In the genomic region with DNA sequence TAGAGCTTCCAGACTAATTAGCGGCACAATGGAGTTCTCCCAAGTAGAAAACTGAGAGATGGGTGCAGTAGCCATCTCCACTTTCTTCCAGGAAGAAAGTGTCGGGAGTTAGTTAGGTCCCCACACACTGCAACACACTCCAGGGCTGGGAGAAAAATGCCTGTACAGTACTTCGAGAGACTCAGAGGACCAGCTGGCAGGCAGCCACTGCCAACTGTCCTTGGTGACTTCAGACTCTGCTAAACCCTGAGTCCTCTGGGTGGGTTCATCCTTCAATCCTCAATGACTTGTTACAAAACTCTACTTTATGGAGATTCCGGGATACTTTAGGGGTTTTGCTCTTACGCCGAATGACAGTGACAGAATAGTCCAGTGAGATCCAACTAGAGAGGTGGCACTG, we compare ENCODE assay signal across 23 mouse cellular contexts. TPM values are rescaled to one million over a fixed set of nuclear protein-coding genes. Genes with fewer than 3 reads are reported as not detected.
DNase-seq lines count a peak whose midpoint lies in the region; ATAC-seq and TF ChIP-seq lines count a peak whose summit lies in the region.
"Had no signal": no experiment of that assay in that cellular context is flagged by ENCODE, and none has a peak within 500 bp of the region (broad histone marks: within the 10 kb centered on the region; RNA-seq: fewer than 3 reads in every experiment).

No protein-coding gene starts in this region.

- H3K4me1 ChIP-seq in midbrain, embryonic 11.5 days (ENCODE audit: control insufficient read depth, insufficient read depth, low read length) = no peaks in the 10 kb centered on the region
- no peaks in the 10 kb centered on the region; the same call in 1 of the 2 replicates for H3K4me1 ChIP-seq in midbrain, embryonic 16.5 days (ENCODE audit: control insufficient read depth, insufficient read depth, low read length)
- H3K4me1 ChIP-seq in intestine, postnatal 0 days (replicated peaks; ENCODE audit: control insufficient read depth, insufficient read depth, low read length) = no peaks in the 10 kb centered on the region
- H3K4me1 ChIP-seq: embryonic facial prominence, embryonic 15.5 days; intestine, embryonic 15.5 days had no signal

- TF ChIP-seq CTCF in intestine, postnatal 0 days (IDR thresholded peaks at IDR 0.05; ENCODE audit: low read depth) = no peak

- H3K9me3 ChIP-seq in midbrain, embryonic 11.5 days (ENCODE audit: control insufficient read depth, low read length) = no peaks in the 10 kb centered on the region
- no peaks in the 10 kb centered on the region for H3K9me3 ChIP-seq in midbrain, embryonic 16.5 days (replicated peaks; ENCODE audit: control insufficient read depth, low read length, poor library complexity, severe bottlenecking)
- H3K9me3 ChIP-seq in intestine, postnatal 0 days (ENCODE audit: control insufficient read depth) = no peaks in the 10 kb centered on the region
- H3K9me3 ChIP-seq: embryonic facial prominence, embryonic 15.5 days; forebrain, embryonic 10.5 days; hindbrain, embryonic 12.5 days; intestine, embryonic 15.5 days had no signal

- ATAC-seq in midbrain, embryonic 11.5 days (ENCODE audit: low FRiP score) = no peak
- no peak for ATAC-seq in midbrain, embryonic 16.5 days
- no peak for ATAC-seq in intestine, postnatal 0 days
- ATAC-seq in CD4-positive, CD25-positive, alpha-beta regulatory T cell, adult 4 months = no peak
- ATAC-seq: activated CD4-positive, CD25-positive, alpha-beta regulatory T cell, adult 4 months; forebrain, embryonic 14.5 days; intestine, embryonic 15.5 days had no signal

- H3K9ac ChIP-seq in midbrain, embryonic 11.5 days (ENCODE audit: low read length) = no peak overlapping the region
- H3K9ac ChIP-seq in midbrain, embryonic 16.5 days (ENCODE audit: low read depth, low read length) = no peak overlapping the region
- no peak overlapping the region for H3K9ac ChIP-seq in intestine, postnatal 0 days (ENCODE audit: low read depth, low read length)
- H3K9ac ChIP-seq: embryonic facial prominence, embryonic 15.5 days; hindbrain, embryonic 12.5 days; intestine, embryonic 15.5 days had no signal

- no peak overlapping the region for H3K27ac ChIP-seq in midbrain, embryonic 11.5 days (ENCODE audit: low read depth, low read length)
- no peak overlapping the region for H3K27ac ChIP-seq in midbrain, embryonic 16.5 days (ENCODE audit: low read length)
- no peak overlapping the region for H3K27ac ChIP-seq in intestine, postnatal 0 days (ENCODE audit: low read depth, low read length)
- H3K27ac ChIP-seq: embryonic facial prominence, embryonic 15.5 days; forebrain, embryonic 10.5 days; gastrocnemius, adult 2 months; hindbrain, embryonic 12.5 days; intestine, embryonic 15.5 days had no signal

- 93% methylated on average over 6 of the region's 6 CpGs for WGBS in midbrain, embryonic 11.5 days
- 90% methylated on average over 6 of the region's 6 CpGs for WGBS in midbrain, embryonic 16.5 days
- 87% methylated on average over 6 of the region's 6 CpGs for WGBS in intestine, postnatal 0 days

- H3K27me3 ChIP-seq in midbrain, embryonic 11.5 days (ENCODE audit: control insufficient read depth, insufficient read depth, low read length) = no peaks in the 10 kb centered on the region
- no peaks in the 10 kb centered on the region for H3K27me3 ChIP-seq in midbrain, embryonic 16.5 days (ENCODE audit: control insufficient read depth, insufficient read depth, low read depth, low read length)
- no peaks in the 10 kb centered on the region for H3K27me3 ChIP-seq in intestine, postnatal 0 days (replicated peaks; ENCODE audit: control insufficient read depth, insufficient read depth, low read length)
- H3K27me3 ChIP-seq: embryonic facial prominence, embryonic 15.5 days; hindbrain, embryonic 12.5 days; intestine, embryonic 15.5 days had no signal

- no peaks in the 10 kb centered on the region for H3K36me3 ChIP-seq in midbrain, embryonic 11.5 days (ENCODE audit: control insufficient read depth, insufficient read depth, low read length)
- H3K36me3 ChIP-seq in midbrain, embryonic 16.5 days (ENCODE audit: control insufficient read depth, insufficient read depth, low read length) = no peaks in the 10 kb centered on the region
- H3K36me3 ChIP-seq in intestine, postnatal 0 days (ENCODE audit: control insufficient read depth, insufficient read depth) = no peaks in the 10 kb centered on the region
- H3K36me3 ChIP-seq: embryonic facial prominence, embryonic 15.5 days; forebrain, embryonic 10.5 days; hindbrain, embryonic 12.5 days; intestine, embryonic 15.5 days had no signal

- peak; percentile 63 to 76 for DNase-seq in adrenal gland, adult (ENCODE audit: inconsistent age in 2 of 2, low spot score in 1 of 2)
- DNase-seq in adrenal gland, postnatal 4 days (ENCODE audit: low spot score in 2 of 2) = no peak
- peak; percentile 31 for DNase-seq in midbrain, embryonic 11.5 days (ENCODE audit: low spot score, missing footprints)
- peak; percentile 72 for DNase-seq in adrenal gland, postnatal 14 days
- DNase-seq: B cell, adult 2 months; cerebellum, adult 11-12 months; cerebellum, adult 9-10 months; gastrocnemius, adult 2 months; gastrocnemius, postnatal 36 days; heart, adult 11 months; heart, postnatal 10 days; heart, postnatal 4 days; kidney, adult 2 months had no signal

- no peak overlapping the region for H3K4me2 ChIP-seq in midbrain, embryonic 11.5 days
- H3K4me2 ChIP-seq in midbrain, embryonic 16.5 days (ENCODE audit: low read length) = no peak overlapping the region
- no peak overlapping the region for H3K4me2 ChIP-seq in intestine, postnatal 0 days (replicated peaks; ENCODE audit: low read depth)
- H3K4me2 ChIP-seq: embryonic facial prominence, embryonic 15.5 days; hindbrain, embryonic 12.5 days; intestine, embryonic 15.5 days had no signal

- H3K4me3 ChIP-seq in midbrain, embryonic 11.5 days (ENCODE audit: low read depth, low read length) = no peak overlapping the region
- no peak overlapping the region for H3K4me3 ChIP-seq in midbrain, embryonic 16.5 days (ENCODE audit: low read depth, low read length)
- no peak overlapping the region for H3K4me3 ChIP-seq in intestine, postnatal 0 days (ENCODE audit: low read depth, low read length)
- H3K4me3 ChIP-seq: embryonic facial prominence, embryonic 15.5 days; erythroblast, embryonic 14.5 days; forebrain, embryonic 10.5 days; gastrocnemius, adult 2 months; hindbrain, embryonic 12.5 days; intestine, embryonic 15.5 days had no signal

RNA-seq across cellular contexts. Expression of gene Tcf7l2, which starts 34.8 kb away (rescaled TPM):
- total RNA-seq in adrenal gland, postnatal 4 days (2021) = 10 to 100 TPM; 42.6 to 42.7 TPM
- 379 and 401 TPM in 2 replicates for polyA plus RNA-seq in midbrain, embryonic 11.5 days (2014; fragmentation: Nextera tagmentation; extraction: Ambion mirVana)
- 824 and 1,080 TPM in 2 replicates for polyA plus RNA-seq in midbrain, embryonic 16.5 days (2015; fragmentation: Nextera tagmentation; extraction: Ambion mirVana)
- 26.6 and 29.7 TPM in 2 replicates for total RNA-seq in adrenal gland, postnatal 14 days (2021)
- 32.4 and 37.4 TPM in 2 replicates for polyA plus RNA-seq in intestine, postnatal 0 days (2015; fragmentation: Nextera tagmentation; extraction: Ambion mirVana)
- 1 to 10 TPM; 2.4 to 3.5 TPM for polyA plus RNA-seq in CD4-positive, CD25-positive, alpha-beta regulatory T cell, adult 4 months (2017; shearing (Covaris generic))

Comparison
In these comparisons a context has a peak if more than half of its experiments do, and no peak if none do; other contexts are left out.
1. DNase-seq: peak in adrenal gland, adult (2 of 2), midbrain, embryonic 11.5 days (single experiment) and adrenal gland, postnatal 14 days (single experiment); none in adrenal gland, postnatal 4 days (0 of 2).